Mouse (Mus musculus): Measurements from ENCODE around the gene Sac3d1. TPM values are rescaled to one million over a fixed set of nuclear protein-coding genes. Genes with fewer than 3 reads are reported as not detected.

Sac3d1 gene
- total and polyA plus RNA-seq, 2 experiments from 2014 or later = 60.8 to 67.7 TPM

DNA sequence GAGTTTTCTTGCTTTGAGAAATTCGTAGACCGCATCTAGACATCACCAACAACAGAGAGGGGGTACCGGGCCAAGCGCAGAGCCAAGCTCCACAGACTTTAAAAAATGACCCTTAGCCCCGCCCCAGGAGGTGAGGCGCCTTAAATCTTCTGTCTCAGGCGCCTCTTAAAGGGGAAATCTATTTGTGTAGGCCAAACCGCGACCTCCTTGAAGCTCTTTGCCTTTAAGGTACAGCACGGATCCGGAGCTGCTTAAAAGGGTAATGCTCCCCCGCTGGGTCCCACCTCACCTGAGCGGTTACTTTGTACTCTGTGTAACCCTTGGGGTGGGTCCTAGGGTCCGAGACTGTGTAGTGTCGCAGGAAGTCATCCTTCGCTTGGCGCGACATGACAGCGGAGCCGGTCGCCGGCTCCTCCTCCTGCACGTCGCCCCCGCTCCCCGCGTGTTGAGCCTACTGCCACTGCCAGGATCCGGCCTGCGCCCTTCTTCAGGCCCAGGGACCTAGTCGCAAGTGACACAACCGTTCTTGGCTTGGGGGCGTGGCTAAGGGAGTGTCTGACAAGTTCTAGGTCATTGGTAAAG lies 9.4 kb upstream of the Sac3d1 start, which contains the start of gene Snx15:
TSS of gene Snx15 (minus strand) at position 545 of the 582 bp plus-strand sequence.
- H3K4me3 ChIP-seq (ENCODE audit: low read depth, low read length) = peak within 1 kb of the TSS; percentile 51
- no peaks in the 10 kb centered on the region; the same call in 1 of the 2 replicates for H3K4me1 ChIP-seq (ENCODE audit: insufficient read depth)
- H3K36me3 ChIP-seq (ENCODE audit: insufficient read depth) = no peaks in the 10 kb centered on the region
- no peaks in the 10 kb centered on the region for H3K27me3 ChIP-seq (ENCODE audit: insufficient read depth, low read length)
- H3K27ac ChIP-seq (ENCODE audit: low read depth, low read length) = peak within 1 kb of the TSS; percentile 95
- H3K9ac ChIP-seq = peak within 1 kb of the TSS; percentile 68
- ATAC-seq (peak; percentile 97), DNase-seq (peak; percentile 96)
- TF ChIP-seq CTCF (IDR thresholded peaks at IDR 0.05; ENCODE audit: low read depth) = no peak
- H3K9me3 ChIP-seq (ENCODE audit: low read length) = no peaks in the 10 kb centered on the region
- 0% methylated on average over 32 of the region's 32 CpGs for WGBS
- peak within 1 kb of the TSS; percentile 65 for H3K4me2 ChIP-seq (ENCODE audit: low read depth)

DNA sequence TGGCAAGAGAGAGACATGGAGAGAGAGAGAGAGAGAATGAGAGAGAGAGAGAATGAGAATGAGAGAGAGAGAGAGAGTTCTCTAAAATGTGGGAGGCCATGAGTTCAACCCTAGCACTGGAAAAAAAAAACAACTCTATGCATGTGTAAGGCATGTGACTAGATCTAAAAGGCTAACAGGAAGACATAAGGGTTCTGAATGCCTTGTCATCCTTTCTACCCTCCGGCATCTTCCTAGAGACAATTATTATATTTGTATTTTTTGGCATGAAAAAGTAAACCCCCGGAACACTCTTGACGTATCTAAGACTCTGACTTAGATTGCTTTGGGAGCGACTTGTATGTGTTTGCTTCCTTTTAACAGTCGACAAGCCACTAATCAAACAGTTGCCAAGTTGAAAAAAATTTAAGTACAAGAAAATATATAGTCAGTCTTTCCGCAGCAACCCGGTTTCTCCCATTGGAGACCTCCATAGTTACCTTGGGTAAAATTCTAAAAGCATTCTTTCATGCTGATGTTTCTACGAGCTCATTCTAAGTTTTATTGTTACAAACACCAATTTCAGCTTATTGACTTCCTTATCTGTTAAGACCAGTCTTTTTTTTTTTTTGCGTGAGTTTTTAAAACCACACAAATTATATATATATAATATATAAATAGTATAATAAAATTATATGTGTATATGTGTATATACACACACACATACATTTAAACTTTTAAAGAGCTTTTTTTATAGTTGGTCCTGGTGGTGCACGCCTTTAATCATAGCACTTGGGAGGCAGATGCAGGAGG lies 8.5 kb upstream of the Sac3d1 start:
- peak overlapping the region; percentile 65 for H3K4me2 ChIP-seq (ENCODE audit: low read depth)
- DNase-seq (no peak), ATAC-seq (no peak)
- H3K27me3 ChIP-seq (ENCODE audit: insufficient read depth, low read length) = no peaks in the 10 kb centered on the region
- H3K9ac ChIP-seq = no peak overlapping the region
- no peak for TF ChIP-seq CTCF (IDR thresholded peaks at IDR 0.05; ENCODE audit: low read depth)
- WGBS = 74% methylated on average over 10 of the region's 10 CpGs
- H3K27ac ChIP-seq (ENCODE audit: low read depth, low read length) = no peak overlapping the region
- H3K4me1 ChIP-seq (ENCODE audit: insufficient read depth) = no peaks in the 10 kb centered on the region; the same call in 1 of the 2 replicates
- H3K36me3 ChIP-seq (ENCODE audit: insufficient read depth) = no peaks in the 10 kb centered on the region
- H3K4me3 ChIP-seq (ENCODE audit: low read depth, low read length) = peak overlapping the region; percentile 51
- no peaks in the 10 kb centered on the region for H3K9me3 ChIP-seq (ENCODE audit: low read length)

DNA sequence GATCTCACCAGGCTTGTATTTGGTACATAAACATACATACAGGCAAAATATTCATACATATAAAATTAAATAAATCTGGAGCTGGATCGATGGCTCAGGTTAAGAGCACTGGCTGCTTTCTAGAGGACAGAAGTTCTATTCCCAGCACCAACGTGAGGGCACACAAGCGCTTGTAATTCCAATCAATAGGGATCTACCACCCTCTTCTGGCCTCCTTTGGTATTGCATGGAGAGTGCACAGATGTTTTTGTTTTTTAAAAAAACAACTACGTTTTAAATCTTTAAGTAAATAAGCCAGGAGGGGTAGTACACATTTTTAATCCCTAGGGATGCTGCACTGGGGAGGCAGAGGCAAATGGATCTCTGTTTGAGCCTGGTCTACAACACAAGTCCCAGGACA lies 7.8 kb upstream of the Sac3d1 start:
- no peak overlapping the region for H3K4me2 ChIP-seq (ENCODE audit: low read depth)
- peaks cover 4% of the 10 kb centered on the region; the same call in 1 of the 2 replicates for H3K36me3 ChIP-seq (ENCODE audit: insufficient read depth)
- ATAC-seq (no peak), DNase-seq (peak; percentile 61)
- no peaks in the 10 kb centered on the region; the same call in 1 of the 2 replicates for H3K4me1 ChIP-seq (ENCODE audit: insufficient read depth)
- H3K27ac ChIP-seq (ENCODE audit: low read depth, low read length) = no peak overlapping the region
- H3K27me3 ChIP-seq (ENCODE audit: insufficient read depth, low read length) = no peaks in the 10 kb centered on the region
- peak; percentile 71 for TF ChIP-seq CTCF (IDR thresholded peaks at IDR 0.05; ENCODE audit: low read depth)
- no peaks in the 10 kb centered on the region for H3K9me3 ChIP-seq (ENCODE audit: low read length)
- WGBS = 24% methylated on average over 4 of the region's 4 CpGs
- H3K4me3 ChIP-seq (ENCODE audit: low read depth, low read length) = no peak overlapping the region
- no peak overlapping the region for H3K9ac ChIP-seq

DNA sequence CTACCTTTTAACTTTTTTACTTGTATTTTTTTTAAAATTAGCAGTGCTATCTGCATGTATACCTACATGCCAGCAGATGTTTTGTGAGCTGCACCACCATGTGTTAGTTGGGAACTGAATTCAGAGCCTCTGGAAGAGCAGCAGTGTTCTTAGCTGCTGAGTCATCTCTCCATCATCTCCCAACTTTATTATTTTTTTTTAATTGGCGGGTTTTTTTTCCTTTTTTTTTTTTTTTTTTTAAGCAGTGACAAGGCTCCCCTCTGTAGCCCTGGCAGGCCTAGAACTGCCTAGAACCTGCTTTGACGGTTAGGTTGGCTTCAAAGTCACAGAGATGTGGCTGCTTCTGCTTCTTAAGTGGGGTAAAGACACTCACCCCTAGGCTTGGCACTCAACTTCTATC lies 6.4 kb upstream of the Sac3d1 start:
- no peaks in the 10 kb centered on the region for H3K9me3 ChIP-seq (ENCODE audit: low read length)
- WGBS = 71% methylated on average over 2 of the region's 2 CpGs
- no peak for TF ChIP-seq CTCF (IDR thresholded peaks at IDR 0.05; ENCODE audit: low read depth)

DNA sequence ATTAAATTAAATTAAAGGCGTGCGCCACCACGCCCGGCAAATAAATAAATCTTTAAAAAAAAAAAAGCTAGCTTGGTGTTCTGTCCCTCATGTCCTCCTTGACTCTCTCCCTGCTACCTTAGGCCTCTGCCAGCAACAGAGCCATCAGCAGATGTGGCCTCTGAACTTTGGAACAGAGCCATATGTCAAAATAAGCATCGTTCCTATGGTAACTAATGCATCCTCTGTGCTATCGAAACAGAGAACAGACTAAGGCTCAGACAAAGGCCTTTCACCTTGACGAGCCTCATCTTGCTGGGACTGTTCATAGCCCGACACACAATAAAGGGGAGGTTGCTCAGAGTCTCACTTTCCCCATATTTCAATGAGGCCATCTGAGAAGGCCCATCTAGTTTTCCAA lies 4.9 kb upstream of the Sac3d1 start:
- Histone ChIP-seq H3K27me3 (ENCODE audit: insufficient read depth, low read length) (no peaks in the 10 kb centered on the region), H3K4me2 (ENCODE audit: low read depth) (no peak overlapping the region), H3K9ac (no peak overlapping the region), H3K36me3 (ENCODE audit: insufficient read depth) (peaks cover 12% of the 10 kb centered on the region), H3K27ac (ENCODE audit: low read depth, low read length) (no peak overlapping the region), H3K4me3 (ENCODE audit: low read depth, low read length) (no peak overlapping the region), H3K9me3 (ENCODE audit: low read length) (no peaks in the 10 kb centered on the region), H3K4me1 (ENCODE audit: insufficient read depth) (peaks cover 8% of the 10 kb centered on the region; the same call in 1 of the 2 replicates)
- 63% methylated on average over 8 of the region's 8 CpGs for WGBS
- no peak for ATAC-seq
- no peak for DNase-seq
- no peak for TF ChIP-seq CTCF (IDR thresholded peaks at IDR 0.05; ENCODE audit: low read depth)

More for the DNA sequence above, 6.4 kb upstream of the Sac3d1 start:
- H3K27ac ChIP-seq (ENCODE audit: low read depth, low read length) = no peak overlapping the region
- H3K4me3 ChIP-seq (ENCODE audit: low read depth, low read length) = no peak overlapping the region
- no peak for ATAC-seq
- H3K4me1 ChIP-seq (ENCODE audit: insufficient read depth) = no peaks in the 10 kb centered on the region; the same call in 1 of the 2 replicates
- H3K36me3 ChIP-seq (ENCODE audit: insufficient read depth) = peaks cover 12% of the 10 kb centered on the region
- H3K27me3 ChIP-seq (ENCODE audit: insufficient read depth, low read length) = no peaks in the 10 kb centered on the region
- DNase-seq = no peak
- H3K4me2 ChIP-seq (ENCODE audit: low read depth) = no peak overlapping the region
- H3K9ac ChIP-seq = no peak overlapping the region

DNA sequence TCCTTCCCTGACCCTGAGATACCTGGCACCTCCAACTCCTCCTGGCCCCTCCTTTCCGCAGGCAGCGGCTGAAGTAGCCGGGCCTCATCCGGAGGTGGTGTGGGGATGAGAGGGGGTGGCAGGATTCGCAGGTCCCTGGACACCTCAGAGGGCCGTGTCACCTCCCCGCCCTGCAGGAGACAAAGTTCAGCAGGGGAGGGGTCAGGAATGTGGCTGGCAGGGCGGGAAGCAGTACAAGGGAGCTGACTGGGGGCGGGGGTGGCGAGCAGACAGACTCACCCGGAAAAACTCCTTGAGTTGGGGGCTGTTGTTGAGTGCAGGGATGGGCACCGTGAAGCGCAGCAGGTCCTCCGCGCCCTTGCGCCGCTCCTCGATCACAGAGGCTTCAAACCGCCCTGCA lies 3.3 kb upstream of the Sac3d1 start:
- H3K4me1 ChIP-seq (ENCODE audit: insufficient read depth) = peaks cover 15% of the 10 kb centered on the region
- no peak overlapping the region for H3K27ac ChIP-seq (ENCODE audit: low read depth, low read length)
- no peaks in the 10 kb centered on the region for H3K9me3 ChIP-seq (ENCODE audit: low read length)
- 44% methylated on average over 19 of the region's 19 CpGs for whole genome bisulfite sequencing
- H3K27me3 ChIP-seq (ENCODE audit: insufficient read depth, low read length) = no peaks in the 10 kb centered on the region
- no peak overlapping the region for H3K4me2 ChIP-seq (ENCODE audit: low read depth)
- ATAC-seq (no peak), DNase-seq (no peak)
- TF ChIP-seq CTCF (IDR thresholded peaks at IDR 0.05; ENCODE audit: low read depth) = no peak
- H3K4me3 ChIP-seq (ENCODE audit: low read depth, low read length) = no peak overlapping the region
- peaks cover 12% of the 10 kb centered on the region for H3K36me3 ChIP-seq (ENCODE audit: insufficient read depth)
- no peak overlapping the region for H3K9ac ChIP-seq

DNA sequence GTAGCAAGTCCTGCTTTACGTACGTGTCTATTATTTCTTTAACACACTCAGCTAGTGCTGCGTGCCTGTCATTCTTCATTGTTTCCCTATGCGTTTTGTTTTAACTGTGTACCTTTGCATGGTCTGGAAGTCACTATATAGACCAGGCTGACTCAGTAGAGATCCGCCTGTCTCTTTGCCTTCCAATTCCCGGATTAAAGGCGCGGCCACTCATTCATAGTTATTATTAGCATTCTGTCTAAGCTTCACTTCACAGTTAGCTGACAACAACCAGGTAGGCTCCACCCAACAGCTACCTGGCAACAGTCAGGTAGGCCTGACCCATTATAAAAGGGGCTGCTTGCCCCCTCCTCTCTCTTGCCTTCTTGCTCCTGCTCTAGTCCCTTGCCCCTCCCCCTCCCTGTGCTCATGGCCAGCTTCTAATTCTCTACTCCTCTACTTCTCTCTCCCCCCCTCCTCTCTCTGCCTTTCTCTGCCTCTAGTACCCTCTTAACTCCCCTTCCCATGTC lies 281 bp upstream of the Sac3d1 start:
- DNase-seq (no peak), ATAC-seq (peak; percentile 26)
- Histone ChIP-seq H3K4me3 (ENCODE audit: low read depth, low read length) (peak overlapping the region; percentile 76), H3K36me3 (ENCODE audit: insufficient read depth) (peaks cover 34% of the 10 kb centered on the region), H3K9ac (peak overlapping the region; percentile 91), H3K27me3 (ENCODE audit: insufficient read depth, low read length) (no peaks in the 10 kb centered on the region), H3K4me2 (ENCODE audit: low read depth) (peak overlapping the region; percentile 90), H3K27ac (ENCODE audit: low read depth, low read length) (peak overlapping the region; percentile 92), H3K9me3 (ENCODE audit: low read length) (no peaks in the 10 kb centered on the region), H3K4me1 (ENCODE audit: insufficient read depth) (peaks cover 15% of the 10 kb centered on the region)
- no peak for TF ChIP-seq CTCF (IDR thresholded peaks at IDR 0.05; ENCODE audit: low read depth)
- WGBS = 0% methylated on average over 8 of the region's 8 CpGs
